Mouse (Mus musculus) limb, embryonic 11.5 days (tissue): ENCODE data around the gene Paqr7. TPM values are rescaled to one million over a fixed set of nuclear protein-coding genes. Genes with fewer than 3 reads are reported as not detected.

Source experiments
- ATAC-seq: fragments of 200-750 bp; cut with Nextera tagmentation; 2 replicates; pipeline ENCODE4 v1.8.0; 2017; ENCODE audit warnings: low read depth; ENCODE audit not compliant: insufficient number of reproducible peaks, low FRiP score, low TSS enrichment
- DNase-seq: peaks from one replicate; pipeline ENCODE4 v3.0.0-alpha.2; 2015; ENCODE audit warnings: low spot score
- H3K27ac ChIP-seq: fragments of 300-500 bp; sonication (generic); replicated peaks from 2 replicates; pipeline ENCODE4 v1.5.1; 2014; ENCODE audit warnings: low read depth, mild to moderate bottlenecking, low read length
- H3K27me3 ChIP-seq: fragments of 300-500 bp; sonication (generic); 2 replicates; pipeline ENCODE4 v1.6.1; 2014; ENCODE audit warnings: mild to moderate bottlenecking, low read length, mixed read lengths; ENCODE audit not compliant: control insufficient read depth, insufficient read depth
- H3K36me3 ChIP-seq: fragments of 300-500 bp; sonication (generic); 2 replicates; pipeline ENCODE4 v1.6.1; 2014; ENCODE audit warnings: mild to moderate bottlenecking, low read length, moderate library complexity, mixed read lengths; ENCODE audit not compliant: control insufficient read depth, insufficient read depth
- H3K4me1 ChIP-seq: fragments of 300-500 bp; sonication (generic); 2 replicates; pipeline ENCODE4 v1.6.1; 2014; ENCODE audit warnings: low read length, mixed read lengths; ENCODE audit not compliant: control insufficient read depth, insufficient read depth
- H3K4me2 ChIP-seq: fragments of 300-500 bp; sonication (generic); 2 replicates; pipeline ENCODE4 v1.6.1; 2014; ENCODE audit warnings: low read depth, mild to moderate bottlenecking, moderate library complexity; ENCODE audit not compliant: severe bottlenecking
- H3K4me3 ChIP-seq: fragments of 300-500 bp; sonication (generic); 2 replicates; pipeline ENCODE4 v1.5.1; 2014; ENCODE audit warnings: low read depth, low read length
- H3K9ac ChIP-seq: fragments of 300-500 bp; sonication (generic); 2 replicates; pipeline ENCODE4 v1.6.1; 2014; ENCODE audit warnings: mild to moderate bottlenecking, low read length
- H3K9me3 ChIP-seq: fragments of 300-500 bp; sonication (generic); 2 replicates; pipeline ENCODE4 v1.6.1; 2016; ENCODE audit warnings: low read length; ENCODE audit not compliant: control insufficient read depth
- WGBS: fragments of 180-500 bp; shearing (Covaris S2); extraction: QIAGEN DNeasy Blood & Tissue Kit; methylation state at CpG from one replicate; pipeline ENCODE4 v1.1.7; 2014; 5-methylcytosine and 5-hydroxymethylcytosine counted together
- polyA plus RNA-seq: library from polyadenylated mRNA; unstranded; fragments of >200 nt; fragmentation: Nextera tagmentation; extraction: Ambion mirVana; gene quantifications from 2 replicates; pipeline ENCODE4 v1.2.1, GENCODE M21; 2014

Gene Paqr7
- polyA plus RNA-seq, 1 experiment from 2014 or later, result 0.88 TPM

DNA sequence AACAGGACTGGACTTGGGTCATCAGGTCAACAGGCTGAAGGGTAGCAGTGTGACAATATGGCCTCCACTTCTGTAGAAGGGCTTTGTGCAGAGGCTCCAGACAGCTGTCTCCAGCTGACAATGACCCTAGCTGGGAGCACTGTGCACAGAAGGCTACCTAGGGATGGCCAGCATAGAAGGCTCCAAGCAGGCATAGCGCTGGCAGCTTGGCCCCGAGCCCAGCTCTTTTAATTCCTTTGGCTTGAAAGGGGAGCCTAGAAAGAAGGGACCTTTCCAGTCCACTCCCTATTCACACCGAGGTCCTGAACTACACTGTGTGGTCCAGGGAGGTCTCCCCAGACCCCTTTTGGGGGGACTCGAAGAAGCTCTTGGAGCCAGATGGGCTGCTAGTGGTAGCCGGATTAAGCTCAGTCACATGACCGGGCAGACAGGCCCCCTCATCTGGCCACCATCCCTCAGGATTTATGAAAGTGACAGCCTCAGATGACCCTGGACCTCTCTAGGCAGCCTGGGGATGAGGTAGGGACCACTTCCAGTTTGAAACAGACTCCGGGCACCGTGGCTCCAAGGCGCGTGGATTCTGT lies 42.6 kb downstream of the Paqr7 start:
- no peaks in the 10 kb centered on the region for H3K27me3 ChIP-seq
- H3K36me3 ChIP-seq, result no peaks in the 10 kb centered on the region; the same call in 1 of the 2 replicates
- H3K27ac ChIP-seq, result no peak overlapping the region
- no peak overlapping the region for H3K9ac ChIP-seq
- no peak overlapping the region for H3K4me3 ChIP-seq
- no peak for ATAC-seq
- H3K4me1 ChIP-seq, result peaks cover 8% of the 10 kb centered on the region; the same call in 1 of the 2 replicates
- 86% methylated on average over 10 of the region's 10 CpGs for WGBS
- H3K9me3 ChIP-seq, result no peaks in the 10 kb centered on the region
- DNase-seq, result no peak
- no peak overlapping the region for H3K4me2 ChIP-seq

DNA sequence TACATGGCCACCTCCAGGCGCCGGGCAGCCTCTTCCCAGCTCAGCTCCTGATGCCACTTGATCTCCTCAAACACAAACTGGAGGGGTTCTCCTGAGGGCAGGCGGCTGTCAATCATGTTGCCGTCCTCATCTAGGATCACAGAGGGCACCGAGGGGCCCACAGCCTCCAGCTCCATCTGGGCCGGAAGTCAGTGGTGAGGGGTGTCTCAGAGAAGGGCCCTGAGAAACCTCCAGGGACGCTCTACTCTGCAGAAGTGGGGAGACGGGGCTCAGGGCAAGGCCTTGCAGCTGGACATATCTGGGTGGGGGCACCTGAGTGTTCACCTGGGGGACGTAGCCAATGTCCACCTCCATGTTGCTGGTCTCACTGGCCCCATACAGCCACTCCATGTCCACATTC lies 46.2 kb downstream of the Paqr7 start:
- 0 out of 2 replicates have a peak, but pooled peaks cover 4% of the 10 kb centered on the region for H3K4me1 ChIP-seq

DNA sequence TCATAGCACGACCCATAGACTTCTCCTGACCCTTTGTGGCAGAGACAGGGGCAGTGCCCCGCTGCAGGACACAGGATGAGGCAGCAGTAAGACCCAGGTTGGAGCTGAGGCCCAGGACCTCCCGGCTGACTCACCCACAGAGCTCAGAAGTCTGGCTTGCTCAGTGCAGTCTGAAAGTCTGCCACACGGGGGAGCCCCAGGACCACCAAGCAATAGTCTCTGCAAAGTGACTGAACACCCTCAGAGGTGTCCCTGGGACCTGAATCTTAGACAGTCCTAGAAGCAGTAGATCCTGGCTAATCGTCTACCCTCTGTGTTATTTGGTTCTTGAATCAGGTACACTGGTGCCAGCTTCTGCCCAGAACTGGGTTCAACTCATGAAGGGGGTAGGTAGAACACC lies 46.8 kb downstream of the Paqr7 start:
- Histone ChIP-seq H3K9ac (no peak overlapping the region), H3K4me1 (0 out of 2 replicates have a peak, but pooled peaks cover 4% of the 10 kb centered on the region), H3K9me3 (no peaks in the 10 kb centered on the region), H3K27ac (no peak overlapping the region), H3K27me3 (no peaks in the 10 kb centered on the region), H3K36me3 (peaks cover 4% of the 10 kb centered on the region; the same call in 1 of the 2 replicates), H3K4me2 (no peak overlapping the region), H3K4me3 (no peak overlapping the region)
- DNase-seq (peak; percentile 96), ATAC-seq (peak; percentile 63; the same call in 1 of the 2 replicates)
- WGBS, result 10% methylated on average over 5 of the region's 5 CpGs

More for the DNA sequence above, 46.2 kb downstream of the Paqr7 start:
- no peak overlapping the region for H3K9ac ChIP-seq
- H3K27ac ChIP-seq, result no peak overlapping the region
- peak; percentile 32; the same call in 1 of the 2 replicates for ATAC-seq
- no peaks in the 10 kb centered on the region for H3K27me3 ChIP-seq
- no peak overlapping the region for H3K4me3 ChIP-seq
- no peaks in the 10 kb centered on the region for H3K9me3 ChIP-seq
- no peak for DNase-seq
- H3K36me3 ChIP-seq, result peaks cover 4% of the 10 kb centered on the region; the same call in 1 of the 2 replicates
- WGBS, result 86% methylated on average over 9 of the region's 9 CpGs
- H3K4me2 ChIP-seq, result no peak overlapping the region

DNA sequence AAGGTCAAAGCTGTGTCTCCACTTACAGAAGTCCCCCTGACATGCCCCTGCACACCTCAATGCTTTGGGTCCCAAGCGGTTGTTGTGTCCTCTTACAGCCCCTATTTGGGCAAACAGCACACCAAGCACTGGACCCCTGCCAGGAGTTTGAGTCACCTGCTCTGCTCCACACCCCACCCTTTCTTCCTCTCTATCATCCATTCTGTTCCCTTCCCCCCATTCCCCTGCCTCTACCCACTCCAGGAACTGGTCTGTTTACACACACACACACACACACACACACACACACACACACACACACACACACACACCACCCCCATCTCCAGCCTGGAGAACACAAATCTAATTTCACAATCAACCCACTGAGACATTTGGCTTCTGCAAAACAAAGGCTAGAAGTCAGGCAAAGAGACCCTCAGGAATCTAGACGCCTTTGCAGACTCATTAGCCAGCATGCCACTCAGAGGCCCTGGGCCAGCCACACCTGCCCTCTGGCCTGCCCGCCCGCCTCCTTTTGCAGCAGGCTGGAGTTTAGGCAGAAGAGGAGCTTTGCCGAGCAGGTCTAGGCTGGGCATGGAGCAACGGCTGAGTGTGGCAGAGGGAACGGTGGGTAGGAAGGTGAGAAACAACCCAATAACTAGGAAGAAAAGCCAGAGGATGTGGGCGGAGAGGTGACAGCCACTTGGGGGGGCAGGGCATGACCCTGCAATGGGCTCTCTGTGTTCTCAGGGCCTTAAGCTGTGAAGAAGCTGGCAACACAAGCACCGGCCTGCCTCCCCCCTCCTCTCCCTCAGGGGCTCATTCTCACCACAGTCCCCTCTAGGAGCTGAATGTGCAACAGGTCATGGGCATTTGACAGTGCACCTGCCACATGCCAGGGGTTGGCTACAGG lies 50.6 kb downstream of the Paqr7 start:
- 60% methylated on average over 9 of the region's 9 CpGs for WGBS
- no peak for ATAC-seq
- no peaks in the 10 kb centered on the region for H3K27me3 ChIP-seq
- 0 out of 2 replicates have a peak, but pooled peaks cover 4% of the 10 kb centered on the region for H3K4me1 ChIP-seq
- H3K9me3 ChIP-seq, result peaks cover 6% of the 10 kb centered on the region; the same call in 1 of the 2 replicates
- H3K4me2 ChIP-seq, result no peak overlapping the region
- H3K27ac ChIP-seq, result no peak overlapping the region
- H3K36me3 ChIP-seq, result peaks cover 13% of the 10 kb centered on the region
- DNase-seq, result no peak
- H3K9ac ChIP-seq, result no peak overlapping the region
- no peak overlapping the region for H3K4me3 ChIP-seq

DNA sequence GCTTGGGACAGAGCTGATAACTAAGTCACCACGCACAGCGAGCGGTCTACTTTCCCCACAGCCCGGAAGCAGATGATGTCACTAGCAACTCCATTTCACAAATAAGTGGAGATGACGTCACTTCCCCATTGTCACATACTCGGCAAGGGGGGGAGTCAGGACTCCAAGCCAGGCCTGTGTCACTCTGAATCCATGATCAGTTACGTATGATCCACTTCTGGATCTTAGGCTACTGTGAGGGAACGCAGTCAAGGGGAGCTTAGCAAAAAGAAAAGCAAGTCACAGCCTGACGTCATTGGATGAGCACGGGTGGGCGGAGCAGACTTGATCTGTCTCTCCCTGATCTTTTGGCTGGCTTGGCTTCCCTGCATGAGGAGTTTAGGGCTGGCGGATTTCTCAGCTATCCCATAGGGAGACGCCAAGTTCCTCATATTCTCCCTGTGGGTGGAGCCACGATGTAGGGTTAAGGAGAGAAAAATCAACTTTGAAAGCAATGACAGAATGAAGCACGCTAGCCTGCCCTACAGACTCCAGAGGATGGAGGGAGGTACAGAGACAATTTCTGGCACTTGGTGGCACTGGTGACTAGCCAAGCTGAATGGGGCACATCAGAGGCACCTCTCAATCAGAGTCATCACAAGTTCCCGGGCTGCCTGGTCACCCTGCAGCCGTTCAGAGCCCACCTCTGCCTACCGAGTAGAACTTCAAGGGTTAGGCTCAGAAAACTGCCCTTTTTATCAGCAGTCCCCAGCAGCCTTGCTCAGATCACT lies 51.9 kb downstream of the Paqr7 start:
- Histone ChIP-seq H3K27ac (no peak overlapping the region), H3K36me3 (peaks cover 13% of the 10 kb centered on the region), H3K4me3 (no peak overlapping the region), H3K9ac (no peak overlapping the region), H3K27me3 (no peaks in the 10 kb centered on the region), H3K4me1 (0 out of 2 replicates have a peak, but pooled peaks cover 4% of the 10 kb centered on the region), H3K4me2 (no peak overlapping the region), H3K9me3 (peaks cover 6% of the 10 kb centered on the region; the same call in 1 of the 2 replicates)
- WGBS, result 77% methylated on average over 18 of the region's 18 CpGs
- ATAC-seq, result no peak
- no peak for DNase-seq

DNA sequence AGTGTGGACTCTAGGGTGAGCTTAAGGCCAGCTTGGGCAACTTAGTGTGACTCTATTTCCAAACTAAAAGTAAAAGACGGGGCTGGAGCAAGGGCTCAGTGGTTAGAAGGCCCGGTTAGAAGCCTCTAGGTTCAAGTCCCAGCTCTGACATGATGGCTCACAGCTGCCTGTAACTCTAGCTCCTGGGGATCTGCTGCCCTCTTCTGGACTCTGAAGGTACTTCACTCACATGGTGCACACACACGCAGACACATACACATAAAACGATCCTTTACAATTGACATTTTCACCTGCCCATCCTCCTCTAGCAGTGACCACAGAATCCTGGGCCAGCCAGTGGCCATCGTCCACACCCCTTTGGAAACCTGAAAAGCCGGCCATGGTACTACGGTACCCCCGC lies 53.4 kb downstream of the Paqr7 start:
- H3K4me1 ChIP-seq, result 0 out of 2 replicates have a peak, but pooled peaks cover 4% of the 10 kb centered on the region
- ATAC-seq (no peak), DNase-seq (no peak)
- WGBS, result 97% methylated on average over 8 of the region's 8 CpGs
- H3K4me2 ChIP-seq, result no peak overlapping the region
- peaks cover 6% of the 10 kb centered on the region; the same call in 1 of the 2 replicates for H3K9me3 ChIP-seq
- no peaks in the 10 kb centered on the region for H3K27me3 ChIP-seq
- no peak overlapping the region for H3K9ac ChIP-seq
- H3K27ac ChIP-seq, result no peak overlapping the region
- peaks cover 11% of the 10 kb centered on the region for H3K36me3 ChIP-seq
- no peak overlapping the region for H3K4me3 ChIP-seq

DNA sequence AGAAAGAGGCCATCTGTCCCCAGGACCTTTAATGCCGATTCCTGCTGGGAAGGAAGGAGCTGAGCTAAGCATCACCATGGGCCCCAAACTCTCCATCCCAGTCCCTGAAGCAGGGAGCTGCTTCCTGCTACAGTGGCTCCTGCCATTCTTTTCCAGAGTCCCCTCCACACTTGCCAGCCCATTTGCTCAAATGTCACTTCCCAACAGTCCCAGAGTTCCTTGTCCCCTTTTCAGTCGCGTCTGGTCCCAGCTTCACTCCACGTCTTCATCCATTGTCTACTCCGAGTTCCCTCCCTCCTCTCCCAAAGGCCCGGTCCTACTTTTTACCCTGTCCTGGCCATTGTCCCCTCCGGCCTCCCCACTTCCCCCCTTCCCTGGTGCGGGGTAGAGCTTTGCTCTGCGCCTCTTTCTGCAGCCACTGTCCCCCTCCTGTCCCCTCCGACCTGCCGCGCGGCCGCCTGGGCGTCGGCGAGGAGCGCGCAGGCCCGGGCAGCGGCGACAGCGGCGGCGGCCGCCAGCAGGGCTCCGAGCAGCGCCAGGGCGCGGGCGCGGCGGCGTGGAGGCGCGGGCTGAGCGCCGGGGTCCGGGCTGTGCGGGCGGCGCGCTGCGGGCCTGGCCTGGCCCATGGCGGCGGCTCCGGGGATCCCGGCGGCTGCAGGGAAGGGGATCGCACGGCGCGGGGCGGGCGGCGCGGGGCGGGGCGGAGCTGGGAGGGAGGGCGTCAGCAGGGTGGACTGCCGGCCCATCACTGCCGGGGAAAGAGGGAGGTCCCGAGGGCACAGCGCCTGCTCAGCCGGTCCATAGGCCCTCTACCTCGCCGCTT lies 55.2 kb downstream of the Paqr7 start, which contains the start of gene Selenon:
Selenon (minus strand) TSS at position 673 of the 823 bp plus-strand sequence.
- Histone ChIP-seq H3K27me3 (no peaks in the 10 kb centered on the region), H3K4me2 (peak within 1 kb of the TSS; percentile 60), H3K4me1 (0 out of 2 replicates have a peak, but pooled peaks cover 4% of the 10 kb centered on the region), H3K36me3 (peaks cover 11% of the 10 kb centered on the region), H3K9ac (peak within 1 kb of the TSS; percentile 95), H3K27ac (peak within 1 kb of the TSS; percentile 63), H3K4me3 (peak within 1 kb of the TSS; percentile 61), H3K9me3 (peaks cover 6% of the 10 kb centered on the region; the same call in 1 of the 2 replicates)
- WGBS, result under 1% methylated on average over 58 of the region's 67 CpGs
- peak; percentile 81; the same call in 1 of the 2 replicates for ATAC-seq
- peak; percentile 81 for DNase-seq
